Mouse (Mus musculus) 3T3-L1 (cell line): ENCODE data around the gene Olfr1497.
"Not testable (repeated sequence)": the region's sequence is repeated elsewhere in the genome, so short reads cannot be mapped to it uniquely, and the experiment has no call there.

Source experiments
- DNase-seq: peaks from one replicate; pipeline ENCODE4 v3.0.0-alpha.2; 2015; ENCODE audit warnings: low read depth, low spot score

Olfr1497 gene

DNA sequence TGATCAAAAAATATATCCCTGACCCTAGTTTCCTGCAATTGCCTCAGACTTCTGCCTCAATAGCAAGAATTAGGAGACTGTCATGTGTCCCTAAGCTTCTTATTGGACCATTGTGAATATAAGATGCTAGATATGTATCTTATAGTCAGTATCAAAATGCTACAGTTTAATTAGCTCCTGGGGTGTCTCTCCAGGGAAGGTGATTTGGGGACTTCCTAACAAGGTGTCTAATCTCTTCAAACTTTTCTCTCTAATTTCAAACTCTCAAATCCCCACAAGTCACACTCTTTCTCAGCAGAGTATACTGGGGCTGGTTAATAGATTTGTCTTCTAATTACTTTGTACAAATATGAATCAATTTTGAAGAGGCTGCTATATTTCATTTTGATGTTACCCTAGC, at the start of gene Olfr1497:
Gene Olfr1497, minus strand, starts transcription at position 101 of the 400 bp plus-strand sequence.
- DNase-seq, result no peak

GRCm38 (mm10) chr19:13830388-13830787, 32.4 kb upstream of the Olfr1497 start, which contains the start of gene Olfr1500:
Gene Olfr1500 (minus strand): TSS chr19:13830488.
- DNase-seq, result no peak

DNA sequence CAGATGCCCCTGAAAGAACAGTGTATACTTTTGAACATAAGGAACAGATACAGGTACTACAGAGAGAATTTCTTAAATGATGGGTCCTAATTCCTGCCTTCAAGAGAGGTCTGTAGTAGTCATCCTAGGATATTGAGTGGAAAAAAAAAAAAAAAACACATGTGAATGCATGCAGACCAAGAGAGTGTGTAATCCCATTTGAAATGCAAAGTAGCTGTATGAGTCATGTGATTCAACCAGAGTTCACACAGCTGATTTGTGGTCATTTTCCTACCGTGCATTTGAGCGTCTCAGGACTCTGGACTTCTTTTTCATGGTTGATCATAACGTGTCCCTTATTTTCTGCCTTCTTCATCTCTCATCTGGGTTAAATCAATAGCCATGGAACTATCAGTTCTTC, 30.4 kb upstream of the Olfr1497 start:
- DNase-seq, result no peak

GRCm38 (mm10) chr19:13820847-13821246, 22.8 kb upstream of the Olfr1497 start:
- no peak for DNase-seq

DNA sequence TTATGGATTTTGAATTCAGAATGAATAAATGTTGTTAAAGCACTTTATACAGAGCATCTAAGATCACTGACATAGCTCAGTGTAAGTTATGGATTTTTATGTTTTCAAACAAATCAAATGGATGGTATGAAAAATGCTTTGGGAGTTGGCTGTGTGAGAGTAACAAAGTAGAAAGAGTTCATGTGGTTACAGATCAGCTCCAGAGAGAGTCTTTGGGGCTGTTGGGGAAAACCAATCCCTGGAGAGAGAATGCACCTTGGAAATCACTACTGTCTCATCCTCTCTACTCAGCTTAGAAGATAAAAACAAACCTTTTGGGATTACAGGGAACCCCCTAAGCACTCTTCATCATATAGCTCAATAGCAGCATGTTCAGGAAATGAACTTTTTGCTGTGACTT, 21.3 kb upstream of the Olfr1497 start, which contains the start of gene Olfr1499:
Gene Olfr1499, minus strand, starts transcription at position 101 of the 400 bp plus-strand sequence.
- no peak for DNase-seq

GRCm38 (mm10) chr19:13818827-13819226, 20.8 kb upstream of the Olfr1497 start:
- DNase-seq, result peak; percentile 63

DNA sequence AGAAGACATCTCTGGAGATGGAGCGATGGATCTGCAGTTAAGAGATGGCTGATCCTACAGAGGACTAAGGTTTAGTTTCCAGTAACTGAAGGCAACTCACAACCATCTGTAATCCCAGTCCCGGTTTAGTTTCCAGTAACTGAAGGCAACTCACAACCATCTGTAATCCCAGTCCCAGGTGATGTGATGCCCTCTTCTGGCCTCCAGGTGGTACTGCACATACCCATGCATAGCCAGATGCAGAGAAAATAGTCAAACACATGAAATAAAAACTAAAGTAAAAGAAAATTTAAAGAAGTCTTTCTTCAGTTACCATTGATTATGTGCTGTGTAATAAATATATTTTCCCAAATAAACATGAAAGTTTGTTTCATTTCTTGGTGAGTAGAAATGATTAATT, 14.8 kb upstream of the Olfr1497 start:
- peak; percentile 8 for DNase-seq

GRCm38 (mm10) chr19:13805486-13805885, 7.5 kb upstream of the Olfr1497 start:
- not testable (repeated sequence) for DNase-seq

GRCm38 (mm10) chr19:13777578-13777977, 20.4 kb downstream of the Olfr1497 start, which contains the start of gene Olfr1496:
Gene Olfr1496 (plus strand): TSS chr19:13777878.
- no peak for DNase-seq

- DNase-seq, result no peak
Measured at GRCm38 (mm10) chr19:13768565-13769276, 29.3 kb downstream of the Olfr1497 start.

- DNase-seq, result no peak
Measured at GRCm38 (mm10) chr19:13764306-13764705, 33.7 kb downstream of the Olfr1497 start, which contains the start of gene Olfr1495. Gene Olfr1495 (plus strand): TSS chr19:13764606.

GRCm38 (mm10) chr19:13749366-13749765, 48.6 kb downstream of the Olfr1497 start:
- DNase-seq, result no peak
